Mouse (Mus musculus): ENCODE data around the gene Lancl2. TPM values are rescaled to one million over a fixed set of nuclear protein-coding genes. Genes with fewer than 3 reads are reported as not detected.

The Lancl2 gene
- 10 to 100 TPM; 11.4 to 13.4 TPM for total RNA-seq (2023)

GRCm38 (mm10) chr6:57702376-57702742, at the start of gene Lancl2:
TSS of gene Lancl2 (plus strand) at chr6:57702540.

GRCm38 (mm10) chr6:57691467-57692261, 10.7 kb upstream of the Lancl2 start, which contains the start of gene Pyurf:
TSS of gene Pyurf (minus strand) at chr6:57692078.

Other genes with a start within 250 kb of the Lancl2 start
- gene Ppm1k, start 167.1 kb upstream of the Lancl2 start, total RNA-seq (2023), result 10 to 100 TPM in 1 of 2 experiments, 1 to 10 TPM in 1; 8.0 to 11.8 TPM
- gene Herc6, start 121.5 kb upstream of the Lancl2 start, total RNA-seq (2023), result 10 to 100 TPM; 28.7 to 28.8 TPM
- 1 to 10 TPM; 5.0 to 5.9 TPM for gene Pyurf, start 10.5 kb upstream of the Lancl2 start, total RNA-seq (2023)
- gene Vopp1, start 122.6 kb downstream of the Lancl2 start, total RNA-seq (2023), result 10 to 100 TPM; 61.7 to 70.4 TPM
- not detected for gene Vmn1r21, start 147.8 kb downstream of the Lancl2 start, total RNA-seq (2023)
- gene Vmn1r22, start 205.5 kb downstream of the Lancl2 start, total RNA-seq (2023), result not detected
- gene Vmn1r23, start 224.3 kb downstream of the Lancl2 start, total RNA-seq (2023), result not detected

All from monocyte, adult 59 days (primary cell).